Mouse (Mus musculus) liver, embryonic 14.5 days (tissue): ENCODE measurements at regions not wholly inside any gene's neighbourhood (a gene's known extent, or its start where the extent isn't known, plus 50 kb on each side); places are given as distances from the start of the nearest gene placed in this dataset.
A peak's percentile ranks its signal among the peaks of the same experiment; 100 is the strongest.

Source experiments
- ATAC-seq: fragments of 200-750 bp; cut with Nextera tagmentation; 2 replicates; pipeline ENCODE4 v1.8.0; 2017; ENCODE audit warnings: moderate number of reproducible peaks, mild to moderate bottlenecking, moderate library complexity; ENCODE audit not compliant: insufficient read depth
- DNase-seq, 3 experiments: peaks; one replicate each; pipeline ENCODE4 v3.0.0-alpha.2; 2012 to 2013; ENCODE audit warnings: low read depth in 3 of 3, low spot score in 3 of 3
- H3K27ac ChIP-seq: fragments of 300-500 bp; sonication (generic); 2 replicates; pipeline ENCODE4 v1.5.1; 2014; ENCODE audit warnings: moderate library complexity, mild to moderate bottlenecking, control low read depth, inconsistent platforms
- H3K27me3 ChIP-seq: fragments of 300-500 bp; sonication (generic); 2 replicates; pipeline ENCODE4 v1.6.1; 2014; ENCODE audit warnings: mild to moderate bottlenecking, low read length, moderate library complexity; ENCODE audit not compliant: control insufficient read depth, insufficient read depth
- H3K36me3 ChIP-seq: fragments of 300-500 bp; sonication (generic); replicated peaks from 2 replicates; pipeline ENCODE4 v1.6.1; 2014; ENCODE audit warnings: low read depth; ENCODE audit not compliant: control insufficient read depth, insufficient read depth
- H3K4me1 ChIP-seq, 2 experiments: fragments of 200-500 bp in 1 of 2; fragments of 300-500 bp in 1 of 2; sonication (generic) in 1 of 2; replicated peaks; 2 replicates each; pipeline ENCODE4 v1.6.1; 2012 to 2014; ENCODE audit warnings: antibody characterized with exemption in 1 of 2, inconsistent platforms in 1 of 2, low read length in 1 of 2; ENCODE audit not compliant: control insufficient read depth in 2 of 2, insufficient read depth in 2 of 2
- H3K4me2 ChIP-seq: fragments of 300-500 bp; sonication (generic); 2 replicates; pipeline ENCODE4 v1.6.1; 2014; ENCODE audit warnings: low read depth, mild to moderate bottlenecking, control low read depth, moderate library complexity
- H3K4me3 ChIP-seq, 2 experiments: fragments of 200-500 bp in 1 of 2; fragments of 300-500 bp in 1 of 2; sonication (generic) in 1 of 2; 2 replicates each; pipeline ENCODE4 v1.5.1; 2012 to 2014; ENCODE audit warnings: low read depth in 2 of 2, low read length in 2 of 2, mild to moderate bottlenecking in 2 of 2, control low read depth in 1 of 2, inconsistent platforms in 1 of 2, moderate library complexity in 1 of 2; ENCODE audit not compliant: insufficient read depth in 1 of 2
- H3K9ac ChIP-seq: fragments of 300-500 bp; sonication (generic); replicated peaks from 2 replicates; pipeline ENCODE4 v1.6.1; 2014; ENCODE audit warnings: mild to moderate bottlenecking, control low read depth, moderate library complexity
- H3K9me3 ChIP-seq: fragments of 300-500 bp; sonication (generic); 2 replicates; pipeline ENCODE4 v1.6.1; 2016; ENCODE audit warnings: low read length, mixed read lengths; ENCODE audit not compliant: control insufficient read depth
- CTCF ChIP-seq: IDR thresholded peaks from 2 replicates; pipeline ENCODE4 v1.5.1; 2016; ENCODE audit warnings: antibody characterized with exemption, low read depth, control low read depth
- EP300 ChIP-seq: IDR thresholded peaks from 2 replicates; pipeline ENCODE4 v1.6.1; 2016; ENCODE audit warnings: antibody characterized with exemption, low read depth
- WGBS: fragments of 180-500 bp; shearing (Covaris S2); extraction: QIAGEN DNeasy Blood & Tissue Kit; methylation state at CpG from one replicate; pipeline ENCODE4 v1.1.7; 2014; ENCODE audit not compliant: insufficient replicate concordance; 5-methylcytosine and 5-hydroxymethylcytosine counted together

DNA sequence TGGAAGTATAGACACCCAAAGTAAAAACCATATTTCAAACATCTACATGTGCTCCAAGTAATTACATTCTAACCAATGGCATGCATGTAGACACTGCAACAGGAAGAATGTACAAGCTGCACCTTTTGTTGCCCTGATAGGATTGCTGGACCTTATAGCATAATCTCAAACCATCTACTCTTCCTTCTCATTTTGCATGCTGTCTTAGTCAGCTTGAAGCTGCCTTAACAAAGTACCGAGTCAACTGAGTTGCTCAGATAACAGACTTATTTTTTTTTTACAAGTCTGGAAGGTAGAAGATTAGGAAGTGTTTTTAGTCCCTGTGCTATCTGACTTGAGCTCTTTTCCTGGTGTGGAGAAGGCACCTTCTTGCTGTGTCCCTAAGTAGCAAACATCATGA is 103.4 kb upstream of the Wls start:
- no peaks in the 10 kb centered on the region for H3K9me3 ChIP-seq
- ATAC-seq (peak; percentile 80), DNase-seq (peak; percentile 2 to 36 (median 2))
- TF ChIP-seq CTCF (no peak), EP300 (peak; percentile 57; the same call in 1 of the 2 replicates)
- WGBS, result 14% methylated on average over 1 of the region's 1 CpGs
- no peak overlapping the region for H3K27ac ChIP-seq
- no peak overlapping the region for H3K4me2 ChIP-seq
- H3K36me3 ChIP-seq, result no peaks in the 10 kb centered on the region
- H3K4me3 ChIP-seq, result no peak overlapping the region
- H3K4me1 ChIP-seq, result no peaks in the 10 kb centered on the region
- H3K9ac ChIP-seq, result no peak overlapping the region
- no peaks in the 10 kb centered on the region for H3K27me3 ChIP-seq

DNA sequence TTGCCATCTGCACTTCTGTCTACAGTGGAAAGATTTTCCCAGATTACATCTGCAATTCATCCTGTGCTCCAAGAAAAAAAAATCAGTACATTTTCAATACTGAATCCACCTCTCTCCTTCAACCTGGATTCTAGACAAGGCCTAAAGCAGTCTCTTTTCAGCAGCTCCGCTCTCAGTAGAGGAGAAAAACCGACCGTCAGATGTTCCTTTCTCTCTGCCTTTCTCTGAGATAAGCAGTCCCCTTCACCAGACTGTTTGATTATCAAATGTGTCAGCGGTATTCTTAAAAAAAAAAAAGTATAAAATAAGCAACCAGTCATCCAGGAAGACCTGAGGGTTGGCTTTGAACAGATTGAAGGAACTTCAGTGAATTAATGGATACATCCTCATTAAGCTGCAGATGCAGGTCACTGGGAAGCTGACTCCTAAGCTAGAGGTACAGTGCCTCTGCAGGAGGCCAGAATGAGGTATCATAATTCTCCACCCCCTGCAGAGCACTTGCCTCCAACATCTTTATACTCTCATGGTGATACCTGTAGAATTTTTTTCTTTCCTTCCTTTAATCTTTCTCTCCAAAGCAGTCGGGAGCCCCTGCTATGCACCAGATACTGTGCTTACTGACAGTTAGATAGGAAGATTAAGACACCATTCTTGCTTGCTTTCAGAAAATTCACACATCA is 98.7 kb upstream of the Wls start:
- Histone ChIP-seq H3K27me3 (no peaks in the 10 kb centered on the region), H3K4me3 (no peak overlapping the region), H3K4me2 (no peak overlapping the region), H3K9me3 (no peaks in the 10 kb centered on the region), H3K36me3 (no peaks in the 10 kb centered on the region), H3K27ac (no peak overlapping the region), H3K4me1 (no peaks in the 10 kb centered on the region), H3K9ac (no peak overlapping the region)
- no peak for TF ChIP-seq CTCF
- no peak for TF ChIP-seq EP300
- DNase-seq (no peak), ATAC-seq (no peak)
- WGBS, result 21% methylated on average over 5 of the region's 5 CpGs

GRCm38 (mm10) chr3:159741816-159742215 is 97.7 kb upstream of the Wls start:
- H3K4me3 ChIP-seq, result no peak overlapping the region
- H3K9ac ChIP-seq, result no peak overlapping the region
- DNase-seq, result no peak
- H3K9me3 ChIP-seq, result no peaks in the 10 kb centered on the region
- no peaks in the 10 kb centered on the region for H3K36me3 ChIP-seq
- no peaks in the 10 kb centered on the region for H3K27me3 ChIP-seq
- H3K4me2 ChIP-seq, result no peak overlapping the region
- H3K27ac ChIP-seq, result no peak overlapping the region
- ATAC-seq, result no peak
- H3K4me1 ChIP-seq, result no peaks in the 10 kb centered on the region
- no peak for TF ChIP-seq EP300
- TF ChIP-seq CTCF, result no peak

DNA sequence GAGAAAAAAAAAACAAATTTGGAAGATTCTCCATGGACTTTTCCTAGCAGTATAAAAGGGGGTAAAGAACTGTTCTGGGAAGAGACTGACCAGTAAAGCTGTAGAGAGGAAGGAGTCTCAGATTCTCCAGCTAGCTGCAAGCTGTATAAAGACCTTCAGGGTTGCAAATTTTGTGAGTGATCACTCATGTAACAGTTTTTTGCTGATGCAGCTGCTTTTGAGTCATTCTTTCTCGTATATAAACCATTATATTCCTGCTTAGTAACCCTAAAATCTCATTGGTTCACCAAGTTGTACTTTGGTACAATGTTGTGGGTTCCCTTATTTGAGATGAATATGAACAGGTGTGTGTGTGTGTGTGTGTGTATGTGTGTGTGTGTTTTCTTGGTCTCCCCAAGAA is 79.7 kb upstream of the Wls start:
- no peaks in the 10 kb centered on the region for H3K4me1 ChIP-seq
- H3K9me3 ChIP-seq, result no peaks in the 10 kb centered on the region
- H3K4me3 ChIP-seq, result no peak overlapping the region
- WGBS, result 19% methylated on average over 1 of the region's 1 CpGs
- no peak overlapping the region for H3K4me2 ChIP-seq
- ATAC-seq (no peak), DNase-seq (no peak)
- no peak overlapping the region for H3K9ac ChIP-seq
- no peaks in the 10 kb centered on the region for H3K36me3 ChIP-seq
- TF ChIP-seq EP300 (no peak), CTCF (no peak)
- H3K27ac ChIP-seq, result no peak overlapping the region
- H3K27me3 ChIP-seq, result no peaks in the 10 kb centered on the region

GRCm38 (mm10) chr3:159760293-159760692 is 79.2 kb upstream of the Wls start:
- Histone ChIP-seq H3K9me3 (no peaks in the 10 kb centered on the region), H3K36me3 (no peaks in the 10 kb centered on the region), H3K9ac (no peak overlapping the region), H3K4me1 (no peaks in the 10 kb centered on the region), H3K27ac (no peak overlapping the region), H3K4me3 (no peak overlapping the region), H3K27me3 (no peaks in the 10 kb centered on the region), H3K4me2 (no peak overlapping the region)
- WGBS, result 51% methylated on average over 2 of the region's 2 CpGs
- DNase-seq (no peak), ATAC-seq (no peak)
- no peak for TF ChIP-seq EP300
- TF ChIP-seq CTCF, result no peak
